Mouse (Mus musculus) lung, adult 2 months (tissue): ENCODE measurements around the gene Gm5134.

Experiments used
- CTCF ChIP-seq: fragments of 200-500 bp; IDR thresholded peaks from 2 replicates; pipeline ENCODE4 v1.5.1; 2011; ENCODE audit warnings: mild to moderate bottlenecking, low read length, control low read depth; ENCODE audit not compliant: insufficient read depth
- POLR2A ChIP-seq: fragments of 200-500 bp; IDR thresholded peaks from 2 replicates; pipeline ENCODE4 v1.6.1; 2011; ENCODE audit warnings: low read depth, mild to moderate bottlenecking, control low read depth, low read length, borderline replicate concordance; ENCODE audit errors: extremely low read depth

DNA sequence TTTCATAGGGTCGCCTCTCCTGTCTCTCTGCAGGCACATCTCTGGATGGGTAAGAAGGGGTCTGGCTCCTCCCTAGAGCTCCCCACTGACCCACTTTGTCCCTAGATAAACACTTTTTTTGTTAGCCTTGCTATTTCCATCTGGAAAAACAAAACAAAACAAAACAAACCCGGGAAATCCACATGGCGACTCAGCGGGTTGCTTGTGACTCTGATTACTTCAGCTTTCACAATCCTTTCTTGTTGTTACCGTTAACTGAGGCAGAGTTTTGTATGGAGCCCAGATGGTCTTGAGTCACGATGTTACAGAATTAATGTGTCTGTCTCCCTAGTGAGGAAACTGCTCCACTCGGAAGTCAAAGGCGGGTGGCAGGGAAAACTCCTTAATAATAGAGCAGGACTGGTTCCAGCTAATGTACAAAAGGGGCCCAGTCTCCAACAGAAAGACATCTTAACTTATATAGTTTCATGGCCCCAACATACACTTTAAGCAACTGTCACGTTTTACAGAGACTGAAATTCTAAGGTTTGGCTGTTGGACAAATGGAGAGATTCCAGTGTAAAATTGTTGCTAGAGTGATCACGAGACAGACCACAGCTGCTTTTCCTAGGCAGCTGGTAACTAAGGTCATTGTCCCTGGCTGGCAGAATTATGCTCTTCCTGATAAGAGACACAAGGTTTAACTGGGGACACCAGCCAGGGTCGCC, 10.1 kb upstream of the Gm5134 start:
- no peak for TF ChIP-seq CTCF
- TF ChIP-seq POLR2A: no peak
